Mouse (Mus musculus) liver, embryonic 16.5 days (tissue): ENCODE data around the gene Hfe2. TPM values are rescaled to one million over a fixed set of nuclear protein-coding genes. Genes with fewer than 3 reads are reported as not detected.
A peak's percentile ranks its signal among the peaks of the same experiment; 100 is the strongest.

Source experiments
- ATAC-seq: fragments of 200-750 bp; cut with Nextera tagmentation; 2 replicates; pipeline ENCODE4 v1.8.0; 2017; ENCODE audit warnings: low read depth, mild to moderate bottlenecking, moderate number of reproducible peaks, moderate library complexity
- H3K27ac ChIP-seq: fragments of 300-500 bp; sonication (generic); 2 replicates; pipeline ENCODE4 v1.5.1; 2014; ENCODE audit warnings: mild to moderate bottlenecking, low read length
- H3K27me3 ChIP-seq: fragments of 300-500 bp; sonication (generic); 2 replicates; pipeline ENCODE4 v1.6.1; 2014; ENCODE audit warnings: low read depth, low read length, mixed read lengths; ENCODE audit not compliant: control insufficient read depth, insufficient read depth
- H3K36me3 ChIP-seq: fragments of 300-500 bp; sonication (generic); 2 replicates; pipeline ENCODE4 v1.6.1; 2014; ENCODE audit warnings: mild to moderate bottlenecking; ENCODE audit not compliant: control insufficient read depth, insufficient read depth
- H3K4me1 ChIP-seq: fragments of 300-500 bp; sonication (generic); 2 replicates; pipeline ENCODE4 v1.6.1; 2014; ENCODE audit warnings: low read depth, low read length, mixed read lengths; ENCODE audit not compliant: control insufficient read depth
- H3K4me2 ChIP-seq: fragments of 300-500 bp; sonication (generic); 2 replicates; pipeline ENCODE4 v1.6.1; 2014; ENCODE audit warnings: low read depth, low read length, mixed read lengths
- H3K4me3 ChIP-seq: fragments of 300-500 bp; sonication (generic); 2 replicates; pipeline ENCODE4 v1.5.1; 2014; ENCODE audit warnings: low read depth, mild to moderate bottlenecking, low read length
- H3K9ac ChIP-seq: fragments of 300-500 bp; sonication (generic); 2 replicates; pipeline ENCODE4 v1.6.1; 2014; ENCODE audit warnings: low read depth, low read length
- H3K9me3 ChIP-seq: fragments of 300-500 bp; sonication (generic); replicated peaks from 2 replicates; pipeline ENCODE4 v1.6.1; 2016; ENCODE audit warnings: low read length; ENCODE audit not compliant: control insufficient read depth
- WGBS: fragments of 180-500 bp; shearing (Covaris S2); extraction: QIAGEN DNeasy Blood & Tissue Kit; methylation state at CpG from one replicate; pipeline ENCODE4 v1.1.7; 2014; ENCODE audit not compliant: insufficient replicate concordance; 5-methylcytosine and 5-hydroxymethylcytosine counted together
- polyA plus RNA-seq: library from polyadenylated mRNA; unstranded; fragments of >200 nt; fragmentation: Nextera tagmentation; extraction: Ambion mirVana; gene quantifications from 2 replicates; pipeline ENCODE4 v1.2.1, GENCODE M21; 2015

The Hfe2 gene
- polyA plus RNA-seq, 1 experiment from 2014 or later = 12.0 TPM

DNA sequence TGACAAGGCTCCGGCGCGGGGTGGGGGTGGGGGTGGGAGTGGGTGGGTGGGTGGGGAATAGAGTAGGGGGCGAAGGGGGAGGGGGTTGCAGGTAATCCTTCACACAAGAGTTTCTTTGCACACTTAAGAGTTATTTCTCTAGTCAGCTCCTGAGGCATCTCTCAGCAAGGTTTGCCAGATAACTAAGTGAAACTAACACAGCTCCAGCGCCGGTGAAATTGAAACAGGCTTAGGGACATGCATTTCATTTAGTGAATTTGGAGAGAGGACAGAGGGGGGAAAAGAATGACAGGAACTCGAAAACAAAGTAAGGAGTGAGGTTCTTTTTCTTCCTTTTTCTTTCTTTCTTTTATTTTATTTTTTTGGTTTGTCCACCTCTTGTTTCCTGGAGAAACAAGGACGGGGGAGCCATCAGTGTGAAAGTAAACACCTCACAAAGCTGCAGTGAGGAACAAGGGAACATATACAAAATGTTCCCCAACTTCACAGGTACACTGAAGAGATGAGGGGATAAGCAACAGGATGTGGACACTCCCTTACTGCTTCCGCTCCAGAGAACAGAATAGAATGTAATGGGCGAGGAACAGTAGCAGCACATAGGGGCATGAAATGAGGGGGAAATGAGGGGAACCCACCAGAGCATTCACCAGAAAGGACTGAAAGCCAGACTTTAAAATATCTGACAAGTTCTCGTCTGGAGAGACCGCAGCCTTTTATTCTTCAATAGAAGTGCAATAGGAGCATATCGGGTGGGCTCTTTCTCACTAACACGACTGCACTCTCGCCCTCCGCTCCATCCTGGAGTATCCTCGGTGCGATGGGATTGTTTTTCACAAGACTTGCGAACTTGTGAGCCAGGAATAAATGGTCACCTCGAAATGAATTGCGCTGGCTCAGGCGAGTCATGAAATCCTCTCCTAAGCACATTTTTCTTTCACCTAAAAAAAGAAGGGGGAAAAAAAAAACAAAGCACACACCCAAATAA, 32.0 kb downstream of the Hfe2 start:
- Histone ChIP-seq H3K9ac (peak overlapping the region; percentile 81), H3K9me3 (no peaks in the 10 kb centered on the region), H3K36me3 (peaks cover 21% of the 10 kb centered on the region), H3K4me3 (peak overlapping the region; percentile 66), H3K4me1 (peaks cover 30% of the 10 kb centered on the region), H3K4me2 (peak overlapping the region; percentile 95), H3K27me3 (no peaks in the 10 kb centered on the region), H3K27ac (peak overlapping the region; percentile 78)
- WGBS = 2% methylated on average over 22 of the region's 22 CpGs
- no peak for ATAC-seq

DNA sequence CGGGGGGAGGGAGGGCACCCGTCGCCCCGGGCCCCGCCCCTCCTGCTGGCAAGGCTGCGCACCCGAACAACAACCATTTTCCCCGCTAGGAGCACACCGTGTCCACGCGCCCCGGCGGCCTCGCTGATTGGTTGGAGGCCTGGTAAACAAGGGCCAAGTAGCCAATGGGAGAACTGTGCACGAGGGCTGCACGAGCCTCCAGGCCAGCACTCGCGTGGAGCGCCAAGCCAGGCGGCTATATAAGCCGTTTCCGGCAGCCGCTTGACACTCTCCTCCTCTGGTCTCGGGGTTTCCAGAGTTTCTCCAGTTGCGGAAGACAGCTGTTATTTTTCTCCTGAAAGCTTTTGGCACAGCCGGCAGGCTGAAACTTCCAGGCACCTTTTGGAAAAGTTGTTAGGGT, 32.7 kb downstream of the Hfe2 start, which contains the start of gene Txnip:
Gene Txnip (plus strand): TSS at position 264 of the 400 bp plus-strand sequence.
- H3K9me3 ChIP-seq = no peaks in the 10 kb centered on the region
- peak within 1 kb of the TSS; percentile 78 for H3K27ac ChIP-seq
- WGBS = under 1% methylated on average over 26 of the region's 26 CpGs
- H3K9ac ChIP-seq = peak within 1 kb of the TSS; percentile 81
- peaks cover 30% of the 10 kb centered on the region for H3K4me1 ChIP-seq
- peak within 1 kb of the TSS; percentile 95 for H3K4me2 ChIP-seq
- peaks cover 21% of the 10 kb centered on the region for H3K36me3 ChIP-seq
- no peaks in the 10 kb centered on the region for H3K27me3 ChIP-seq
- H3K4me3 ChIP-seq = peak within 1 kb of the TSS; percentile 66
- ATAC-seq = peak; percentile 99

- Histone ChIP-seq H3K27me3 (no peaks in the 10 kb centered on the region), H3K36me3 (peaks cover 21% of the 10 kb centered on the region), H3K27ac (peak overlapping the region; percentile 78), H3K4me1 (peaks cover 30% of the 10 kb centered on the region), H3K4me2 (peak overlapping the region; percentile 95), H3K9ac (peak overlapping the region; percentile 70), H3K9me3 (no peaks in the 10 kb centered on the region), H3K4me3 (peak overlapping the region; percentile 66)
- ATAC-seq = peak; percentile 2
- under 1% methylated on average over 17 of the region's 17 CpGs for WGBS
Observed at GRCm38 (mm10) chr3:96558159-96558558, 33.2 kb downstream of the Hfe2 start.

DNA sequence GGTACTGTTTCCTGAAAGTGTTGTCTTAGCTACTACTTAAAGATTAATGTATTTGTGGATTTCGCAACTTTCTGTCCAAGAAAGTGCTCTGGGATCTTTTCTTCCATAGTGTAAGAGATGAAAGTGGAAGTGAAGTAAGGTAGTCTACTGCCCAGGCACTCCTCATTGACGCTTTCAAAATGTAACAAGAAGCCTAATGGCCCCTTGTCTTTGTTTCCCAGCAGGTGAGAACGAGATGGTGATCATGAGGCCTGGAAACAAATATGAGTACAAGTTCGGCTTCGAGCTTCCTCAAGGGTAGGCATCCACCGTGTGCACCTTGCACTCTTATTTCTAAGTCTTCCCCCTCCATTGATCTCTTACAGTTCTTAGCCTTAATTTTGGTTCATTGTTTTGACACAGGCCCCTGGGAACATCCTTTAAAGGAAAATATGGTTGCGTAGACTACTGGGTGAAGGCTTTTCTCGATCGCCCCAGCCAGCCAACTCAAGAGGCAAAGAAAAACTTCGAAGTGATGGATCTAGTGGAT, 33.8 kb downstream of the Hfe2 start:
- H3K9ac ChIP-seq = peak overlapping the region; percentile 70
- peak overlapping the region; percentile 66 for H3K4me3 ChIP-seq
- H3K4me2 ChIP-seq = peak overlapping the region; percentile 95
- 14% methylated on average over 10 of the region's 10 CpGs for WGBS
- H3K4me1 ChIP-seq = peaks cover 32% of the 10 kb centered on the region
- peaks cover 21% of the 10 kb centered on the region for H3K36me3 ChIP-seq
- ATAC-seq = no peak
- H3K27ac ChIP-seq = peak overlapping the region; percentile 78
- H3K27me3 ChIP-seq = no peaks in the 10 kb centered on the region
- no peaks in the 10 kb centered on the region for H3K9me3 ChIP-seq

DNA sequence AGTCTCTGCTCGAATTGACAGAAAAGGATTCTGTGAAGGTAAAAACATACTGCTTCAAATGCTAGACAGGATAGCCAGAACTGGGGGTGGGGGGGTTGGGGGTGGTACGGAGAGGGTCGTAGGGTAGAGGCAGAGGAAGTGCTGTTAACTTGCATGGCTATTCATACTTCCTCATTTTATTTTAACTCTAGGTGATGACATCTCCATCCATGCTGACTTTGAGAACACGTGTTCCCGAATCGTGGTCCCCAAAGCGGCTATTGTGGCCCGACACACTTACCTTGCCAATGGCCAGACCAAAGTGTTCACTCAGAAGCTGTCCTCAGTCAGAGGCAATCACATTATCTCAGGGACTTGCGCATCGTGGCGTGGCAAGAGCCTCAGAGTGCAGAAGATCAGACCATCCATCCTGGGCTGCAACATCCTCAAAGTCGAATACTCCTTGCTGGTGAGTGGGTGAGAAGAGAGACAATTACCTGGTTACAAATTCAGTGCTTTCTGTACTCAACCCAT, 34.5 kb downstream of the Hfe2 start:
- H3K4me3 ChIP-seq = peak overlapping the region; percentile 66
- peak overlapping the region; percentile 95 for H3K4me2 ChIP-seq
- no peak for ATAC-seq
- WGBS = 11% methylated on average over 12 of the region's 12 CpGs
- H3K9me3 ChIP-seq = no peaks in the 10 kb centered on the region
- H3K36me3 ChIP-seq = peaks cover 21% of the 10 kb centered on the region
- peaks cover 39% of the 10 kb centered on the region for H3K4me1 ChIP-seq
- no peaks in the 10 kb centered on the region for H3K27me3 ChIP-seq
- peak overlapping the region; percentile 29; the same call in 1 of the 2 replicates for H3K27ac ChIP-seq
- peak overlapping the region; percentile 70 for H3K9ac ChIP-seq

GRCm38 (mm10) chr3:96559911-96560850, 35.2 kb downstream of the Hfe2 start:
- no peaks in the 10 kb centered on the region for H3K27me3 ChIP-seq
- H3K9me3 ChIP-seq = no peaks in the 10 kb centered on the region
- peak overlapping the region; percentile 95 for H3K4me2 ChIP-seq
- H3K9ac ChIP-seq = peak overlapping the region; percentile 70
- H3K27ac ChIP-seq = peak overlapping the region; percentile 58; the same call in 1 of the 2 replicates
- H3K4me3 ChIP-seq = peak overlapping the region; percentile 66
- peaks cover 21% of the 10 kb centered on the region for H3K36me3 ChIP-seq
- 36% methylated on average over 23 of the region's 23 CpGs for WGBS
- ATAC-seq = no peak
- peaks cover 42% of the 10 kb centered on the region for H3K4me1 ChIP-seq

DNA sequence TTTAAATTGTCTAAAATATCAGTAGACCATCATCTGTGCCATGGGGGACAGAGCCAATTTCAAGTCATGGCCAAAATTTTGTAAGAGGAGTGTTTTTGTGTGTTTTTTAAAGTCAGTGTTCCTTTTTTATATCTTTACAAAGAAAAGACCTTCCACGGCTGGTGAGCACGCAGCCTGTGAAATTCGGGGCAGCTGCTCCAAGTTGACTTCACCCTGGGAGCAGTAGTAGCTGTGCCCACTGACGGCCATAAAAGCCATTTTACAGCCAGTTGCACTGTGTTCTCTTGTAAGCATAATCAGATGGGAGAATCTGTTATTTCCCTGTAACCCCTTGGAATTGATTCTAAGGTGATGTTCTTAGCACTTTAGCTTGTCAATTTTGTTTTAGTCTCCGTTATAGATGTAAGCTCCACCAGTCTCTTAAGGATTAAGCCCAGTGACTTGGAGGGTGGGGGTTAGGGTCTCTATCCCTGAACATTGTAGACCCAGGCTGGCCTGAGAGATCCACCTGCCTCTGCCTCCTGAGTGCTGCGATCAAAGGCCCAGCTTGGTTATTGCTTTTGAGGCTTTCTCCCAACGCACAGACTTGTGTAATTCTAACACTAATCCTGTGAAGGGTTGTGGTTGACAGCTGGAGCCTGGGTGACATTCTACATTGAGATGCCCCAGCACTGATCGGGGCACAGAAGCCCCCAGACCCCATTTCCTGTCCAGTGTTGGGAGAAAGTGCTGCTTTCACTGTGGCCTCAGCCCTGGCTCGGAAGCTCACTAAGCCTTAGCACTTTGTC, 36.1 kb downstream of the Hfe2 start:
- 70% methylated on average over 9 of the region's 9 CpGs for WGBS
- H3K4me1 ChIP-seq = peaks cover 42% of the 10 kb centered on the region
- peak overlapping the region; percentile 15; the same call in 1 of the 2 replicates for H3K27ac ChIP-seq
- H3K36me3 ChIP-seq = peaks cover 21% of the 10 kb centered on the region
- peak overlapping the region; percentile 70; the same call in 1 of the 2 replicates for H3K9ac ChIP-seq
- ATAC-seq = no peak
- peak overlapping the region; percentile 66 for H3K4me3 ChIP-seq
- no peaks in the 10 kb centered on the region for H3K9me3 ChIP-seq
- no peaks in the 10 kb centered on the region for H3K27me3 ChIP-seq
- H3K4me2 ChIP-seq = peak overlapping the region; percentile 95
